Mouse (Mus musculus) B cell, adult 67 days (primary cell): ENCODE data around the gene Fbxw21. TPM values are rescaled to one million over a fixed set of nuclear protein-coding genes. Genes with fewer than 3 reads are reported as not detected.

Experiments
- total RNA-seq, 2 experiments: library from RNA; stranded (reverse); gene quantifications; 4 replicates each; pipeline ENCODE4 v1.2.4; 2023

Fbxw21 gene
- total RNA-seq: not detected

GRCm38 (mm10) chr9:109161941-109162340 lies at the start of gene Fbxw21:
Fbxw21 (minus strand) TSS chr9:109162041.

GRCm38 (mm10) chr9:109195875-109196274 lies 34.0 kb upstream of the Fbxw21 start, which contains the start of gene Fbxw13:
Fbxw13 (minus strand) TSS chr9:109195975.

GRCm38 (mm10) chr9:109095137-109095982 lies 66.5 kb downstream of the Fbxw21 start, which contains the start of gene Plxnb1:
Plxnb1 (plus strand) TSS chr9:109095389.

Other genes with a start within 250 kb of the Fbxw21 start
- gene Tmem89, start 247.4 kb downstream of the Fbxw21 start, total RNA-seq: under 1 TPM in 1 of 2 experiments, not detected in 1; 0.78 TPM
- gene Uqcrc1, start 225.4 kb downstream of the Fbxw21 start, total RNA-seq: 100 to 1,000 TPM; 174 to 176 TPM
- gene Col7a1, start 208.5 kb downstream of the Fbxw21 start, total RNA-seq: 1 to 10 TPM; 4.0 to 6.9 TPM
- under 1 TPM in 1 of 2 experiments, not detected in 1; 0.83 TPM for gene Ucn2, start 176.0 kb downstream of the Fbxw21 start, total RNA-seq
- gene Pfkfb4, start 170.3 kb downstream of the Fbxw21 start, total RNA-seq: 10 to 100 TPM; 32.6 to 47.0 TPM
- 1,000 to 10,000 TPM; 2,072 to 2,196 TPM for gene Shisa5, start 123.5 kb downstream of the Fbxw21 start, total RNA-seq
- gene Trex1, start 102.3 kb downstream of the Fbxw21 start, total RNA-seq: 10 to 100 TPM; 15.0 to 19.4 TPM
- 10 to 100 TPM; 45.5 to 47.0 TPM for gene Atrip, start 87.9 kb downstream of the Fbxw21 start, total RNA-seq
- gene Ccdc51, start 79.5 kb downstream of the Fbxw21 start, total RNA-seq: 10 to 100 TPM in 1 of 2 experiments, 1 to 10 TPM in 1; 9.9 to 12.6 TPM
- gene Tma7, start 79.5 kb downstream of the Fbxw21 start, total RNA-seq: 100 to 1,000 TPM; 297 to 318 TPM
- gene Plxnb1, start 66.7 kb downstream of the Fbxw21 start, total RNA-seq: 1 to 10 TPM in 1 of 2 experiments, under 1 TPM in 1; 0.27 to 1.5 TPM
- under 1 TPM in 1 of 2 experiments, not detected in 1; 0.59 TPM for gene Fbxw13, start 33.9 kb upstream of the Fbxw21 start, total RNA-seq
- gene Fbxw20, start 72.7 kb upstream of the Fbxw21 start, total RNA-seq: not detected
- not detected for gene Fbxw14, start 125.6 kb upstream of the Fbxw21 start, total RNA-seq
- not detected for gene Fbxw28, start 177.6 kb upstream of the Fbxw21 start, total RNA-seq
- not detected for gene Fbxw22, start 242.3 kb upstream of the Fbxw21 start, total RNA-seq